Mouse (Mus musculus) layer of hippocampus, postnatal 36 days (tissue): ENCODE measurements around the gene Derl3. TPM values are rescaled to one million over a fixed set of nuclear protein-coding genes. Genes with fewer than 3 reads are reported as not detected.

Source experiments
- DNase-seq, 2 experiments: peaks; one replicate each; pipeline ENCODE4 v3.0.0; 2022
- total RNA-seq, 2 experiments: library from RNA; stranded (reverse); gene quantifications; 2 replicates each; pipeline ENCODE4 v1.2.3; 2021

Derl3 gene
- total RNA-seq, 2 experiments from 2014 or later, result 4.7 to 9.1 TPM

DNA sequence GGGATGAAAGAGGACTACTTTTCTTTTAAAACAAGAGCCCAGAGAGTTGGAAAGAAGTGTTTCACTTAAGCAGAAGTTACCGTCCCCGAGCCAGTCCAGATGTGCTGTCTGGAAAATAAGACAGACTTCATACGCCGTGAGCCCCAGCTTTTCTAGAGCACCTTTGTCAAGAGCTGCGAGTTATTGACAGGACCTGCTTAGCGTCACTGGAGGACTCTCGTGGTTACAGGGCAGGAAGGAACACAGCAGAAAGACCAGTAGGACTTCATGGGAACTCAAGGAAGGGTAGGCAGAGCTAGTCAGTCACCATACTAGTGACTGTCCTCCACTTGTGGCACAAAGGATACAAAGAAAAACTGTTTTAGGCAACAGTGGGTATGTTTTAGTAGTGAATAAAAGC, 22.3 kb downstream of the Derl3 start:
- DNase-seq, result no peak

DNA sequence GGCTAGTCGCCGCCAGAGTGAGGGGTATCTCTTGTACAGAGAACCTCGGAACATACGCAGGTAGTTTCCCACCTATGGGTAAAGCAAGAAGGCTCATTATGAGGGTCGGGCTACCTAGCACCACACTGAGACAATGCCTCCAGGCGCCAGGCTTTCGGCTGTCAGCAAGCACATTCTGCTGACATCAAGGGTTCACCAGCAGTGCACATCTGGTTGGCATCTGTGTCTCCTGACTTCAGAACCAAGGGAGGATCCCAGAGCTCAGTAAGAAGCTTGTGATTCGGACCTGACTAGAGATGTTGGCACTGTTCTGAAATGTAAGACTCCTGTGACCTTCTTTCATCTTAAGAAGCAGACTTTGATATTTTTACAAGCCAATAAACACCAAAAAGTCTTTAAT, 23.6 kb downstream of the Derl3 start:
- no peak for DNase-seq

- no peak for DNase-seq
These were observed 25.8 kb downstream of the Derl3 start for GRCm38 (mm10) chr10:75919026-75919425.

GRCm38 (mm10) chr10:75921026-75921725, 28.0 kb downstream of the Derl3 start, which contains the start of gene Smarcb1:
Gene Smarcb1, minus strand, starts transcription at chr10:75921617.
- peak; percentile 92 to 93 for DNase-seq

DNA sequence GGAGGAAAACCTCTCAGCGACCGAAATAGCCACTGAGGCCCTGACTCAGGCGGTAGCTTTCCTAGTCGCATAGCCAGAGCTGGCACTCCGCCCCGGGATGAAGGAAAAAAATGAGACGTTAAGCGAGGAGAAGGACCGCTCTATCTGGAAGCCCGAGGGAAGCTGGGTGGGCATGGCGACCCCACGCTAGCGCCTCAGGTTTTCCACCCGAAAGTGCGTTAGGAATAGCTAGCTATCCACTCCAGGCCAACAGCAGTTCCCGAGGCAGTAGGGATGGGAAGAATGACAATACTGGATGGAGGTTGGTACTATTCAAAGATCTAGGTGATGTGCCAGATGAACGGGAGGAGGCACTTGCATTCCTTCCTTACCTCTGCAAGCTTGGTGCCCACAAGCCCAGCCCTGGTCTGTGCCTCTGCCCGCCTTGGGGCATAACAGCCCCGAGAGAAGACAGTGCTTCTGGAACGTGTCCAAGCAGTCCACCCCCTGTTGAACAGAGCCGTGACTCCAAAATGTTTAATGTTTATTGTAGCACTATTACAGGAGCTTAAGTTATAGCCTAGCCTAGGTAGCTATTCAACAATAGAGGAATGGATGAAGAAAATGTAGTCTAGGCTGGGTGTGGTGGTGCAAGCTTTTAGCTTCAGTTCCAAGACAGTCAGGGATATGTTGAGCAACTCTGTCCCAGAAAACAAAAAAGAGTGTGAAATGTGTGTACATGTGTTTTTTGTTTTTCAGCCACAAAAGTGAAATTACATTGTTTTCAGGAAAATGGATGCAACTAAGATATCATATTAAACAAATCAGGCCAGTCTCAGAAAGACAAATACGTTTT, 28.7 kb downstream of the Derl3 start:
- DNase-seq, result peak in 1 of 2 experiments; percentile 36

GRCm38 (mm10) chr10:75924324-75924723, 31.1 kb downstream of the Derl3 start:
- DNase-seq, result no peak

DNA sequence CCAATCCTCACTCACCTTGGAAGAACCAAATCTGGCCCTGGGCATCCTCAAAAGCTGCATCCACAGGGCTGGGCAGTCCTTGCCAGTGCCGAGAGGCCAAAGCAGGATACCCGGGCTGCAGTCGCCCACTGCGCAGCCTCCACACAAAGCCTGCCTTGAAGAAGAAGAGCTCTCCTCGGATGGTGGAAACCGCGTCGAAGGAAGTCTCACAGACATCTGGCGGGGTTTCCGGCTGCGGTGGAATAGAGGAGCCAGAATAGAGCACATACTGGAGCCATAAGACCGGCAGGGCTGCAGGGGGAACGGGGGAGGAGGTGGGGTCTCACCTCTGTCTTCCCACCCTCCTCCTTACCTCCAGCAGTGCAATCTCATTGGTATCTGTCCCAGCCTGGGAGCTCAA, 33.2 kb downstream of the Derl3 start:
- DNase-seq, result no peak

DNA sequence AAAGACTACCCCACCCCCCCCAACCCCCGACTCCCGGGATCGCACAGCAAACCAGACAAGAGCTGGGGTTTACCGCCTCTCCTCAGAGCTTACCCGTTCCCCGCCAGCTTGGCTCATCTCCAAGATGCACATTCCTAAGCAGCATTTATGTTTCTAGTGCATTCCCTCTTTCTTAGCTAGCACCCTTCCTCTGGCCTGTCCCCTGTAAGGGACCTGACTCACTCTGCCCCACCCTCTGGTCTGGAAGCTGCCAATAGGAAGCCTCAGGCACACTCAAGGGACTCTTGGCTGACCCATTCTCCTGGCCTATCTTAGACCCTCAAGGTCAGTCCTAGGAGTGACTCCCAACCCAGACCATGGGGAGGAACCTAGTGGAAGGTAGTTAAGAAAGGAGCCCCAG, 37.1 kb downstream of the Derl3 start:
- no peak for DNase-seq

DNA sequence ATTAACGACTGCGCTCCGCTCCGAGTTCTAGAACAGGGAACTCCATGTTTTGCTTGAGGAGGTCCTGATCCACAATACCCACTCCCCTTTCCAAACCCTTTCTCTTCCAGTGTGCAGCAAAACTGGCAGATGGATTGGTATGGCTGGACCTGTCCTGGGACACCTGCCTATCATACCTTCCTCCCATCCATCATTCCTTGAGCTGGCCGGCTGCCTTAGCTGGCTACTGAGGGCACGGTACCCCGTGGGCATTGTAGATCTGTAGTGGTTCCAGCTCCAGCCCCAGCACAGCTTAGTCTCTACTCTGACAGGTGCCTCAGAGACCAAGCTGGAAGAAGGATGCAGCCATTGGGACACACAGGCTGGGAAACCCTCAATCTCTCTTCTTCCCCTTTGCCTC, 38.1 kb downstream of the Derl3 start:
- DNase-seq, result no peak

GRCm38 (mm10) chr10:75932081-75932678, 39.0 kb downstream of the Derl3 start:
- peak in 1 of 2 experiments; percentile 21 for DNase-seq

DNA sequence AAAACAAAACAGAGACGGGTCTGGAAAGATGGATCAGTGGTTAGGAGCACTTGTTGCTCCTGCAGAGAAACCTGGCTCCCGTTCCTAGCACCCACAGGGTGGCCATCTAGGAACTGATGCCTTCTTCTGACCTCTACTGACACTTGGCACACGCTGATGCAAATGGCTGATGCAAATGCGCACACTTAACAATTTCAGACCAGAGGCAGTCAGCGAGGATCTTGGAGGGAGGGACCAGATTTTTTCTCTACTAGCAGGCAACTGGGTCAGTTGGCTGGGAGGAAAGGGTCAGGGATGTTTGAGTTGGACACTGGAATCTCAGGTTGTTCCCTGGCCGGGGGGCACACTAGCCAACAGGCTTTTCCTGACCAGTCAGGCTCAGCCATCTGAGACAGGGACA, 39.7 kb downstream of the Derl3 start, which contains the start of gene Chchd10:
Gene Chchd10 (plus strand): TSS at position 240 of the 400 bp plus-strand sequence.
- no peak for DNase-seq

GRCm38 (mm10) chr10:75934991-75935390, 41.8 kb downstream of the Derl3 start:
- no peak for DNase-seq

DNA sequence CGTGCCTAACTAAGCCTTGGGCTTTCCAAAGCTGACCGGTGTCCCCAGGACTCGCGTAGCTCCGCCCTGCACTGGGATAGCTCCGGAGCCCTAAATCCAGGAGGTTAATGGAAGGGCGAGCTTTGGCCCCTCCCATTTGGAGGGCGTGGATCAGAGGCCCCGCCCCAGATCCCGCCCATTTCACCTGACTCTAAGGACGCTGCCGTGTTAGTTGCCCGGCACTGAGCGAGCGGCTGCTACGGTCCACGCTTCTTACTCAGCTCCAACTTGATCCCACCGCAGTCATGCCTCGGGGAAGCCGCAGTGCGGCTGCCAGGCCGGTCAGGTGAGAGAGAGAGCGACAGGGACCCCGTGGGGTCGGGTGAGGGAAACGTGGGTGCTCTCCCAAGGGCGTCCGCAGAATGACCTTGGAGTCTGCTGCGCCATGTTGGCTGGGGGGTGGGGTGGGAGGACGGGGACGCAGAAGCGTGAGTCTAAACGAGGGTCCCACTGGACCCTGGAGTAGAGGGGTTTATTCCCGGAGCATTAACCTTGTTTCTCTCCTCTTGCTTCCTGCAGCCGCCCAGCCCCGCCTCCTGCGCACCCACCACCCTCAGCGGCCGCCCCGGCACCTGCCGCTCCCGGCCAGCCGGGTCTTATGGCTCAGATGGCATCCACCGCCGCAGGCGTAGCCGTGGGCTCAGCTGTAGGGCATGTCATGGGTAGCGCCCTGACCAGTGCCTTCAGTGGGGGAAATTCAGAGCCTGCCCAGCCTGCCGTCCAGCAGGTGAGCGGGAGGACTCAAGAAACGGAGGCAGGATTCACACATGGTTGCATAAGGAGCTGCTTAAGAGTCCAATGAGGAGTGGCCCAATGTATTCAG, 42.7 kb downstream of the Derl3 start, which contains the start of gene Mmp11:
Gene Mmp11 (minus strand): TSS at position 817 of the 862 bp plus-strand sequence.
- peak; percentile 69 to 71 for DNase-seq

- no peak for DNase-seq
These were observed 43.9 kb downstream of the Derl3 start for GRCm38 (mm10) chr10:75936909-75937667.

DNA sequence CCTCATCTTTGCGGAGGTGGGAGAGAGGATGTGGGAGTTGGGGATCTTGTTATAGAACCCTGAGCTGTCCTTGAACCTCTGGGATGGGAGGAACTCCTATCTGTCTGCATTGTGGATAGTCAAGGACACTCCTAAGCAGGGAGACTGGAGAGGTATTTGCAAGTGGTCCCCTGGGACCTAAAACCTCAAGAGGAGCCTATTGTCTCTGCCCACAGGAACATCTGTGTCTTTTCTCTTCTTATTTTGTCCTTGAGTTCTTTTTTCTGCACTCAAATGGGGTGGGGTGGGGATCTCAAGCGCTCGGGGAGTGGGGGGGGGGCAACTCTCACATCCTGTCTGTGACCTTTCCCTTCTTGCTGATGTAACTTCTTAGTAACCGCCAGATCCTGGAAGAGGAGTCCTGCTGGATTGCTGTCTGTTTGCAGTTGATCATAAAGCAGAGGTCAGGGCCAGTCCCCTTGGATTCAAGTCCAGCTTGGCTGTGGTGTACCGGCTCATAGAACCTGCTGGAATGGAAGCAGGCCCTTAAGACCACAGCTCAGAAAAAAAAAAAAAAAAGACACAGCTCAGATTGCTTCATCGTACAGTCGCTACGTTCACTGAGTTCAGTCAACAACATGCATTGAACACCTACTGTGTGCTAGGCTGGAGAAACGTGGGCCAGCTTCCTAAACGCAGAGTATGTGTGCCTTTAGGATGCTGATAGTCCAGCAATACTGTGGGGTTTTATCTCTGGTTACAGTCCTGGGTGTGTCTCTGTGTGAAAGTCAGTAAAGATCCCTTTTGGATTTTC, 44.8 kb downstream of the Derl3 start:
- no peak for DNase-seq

DNA sequence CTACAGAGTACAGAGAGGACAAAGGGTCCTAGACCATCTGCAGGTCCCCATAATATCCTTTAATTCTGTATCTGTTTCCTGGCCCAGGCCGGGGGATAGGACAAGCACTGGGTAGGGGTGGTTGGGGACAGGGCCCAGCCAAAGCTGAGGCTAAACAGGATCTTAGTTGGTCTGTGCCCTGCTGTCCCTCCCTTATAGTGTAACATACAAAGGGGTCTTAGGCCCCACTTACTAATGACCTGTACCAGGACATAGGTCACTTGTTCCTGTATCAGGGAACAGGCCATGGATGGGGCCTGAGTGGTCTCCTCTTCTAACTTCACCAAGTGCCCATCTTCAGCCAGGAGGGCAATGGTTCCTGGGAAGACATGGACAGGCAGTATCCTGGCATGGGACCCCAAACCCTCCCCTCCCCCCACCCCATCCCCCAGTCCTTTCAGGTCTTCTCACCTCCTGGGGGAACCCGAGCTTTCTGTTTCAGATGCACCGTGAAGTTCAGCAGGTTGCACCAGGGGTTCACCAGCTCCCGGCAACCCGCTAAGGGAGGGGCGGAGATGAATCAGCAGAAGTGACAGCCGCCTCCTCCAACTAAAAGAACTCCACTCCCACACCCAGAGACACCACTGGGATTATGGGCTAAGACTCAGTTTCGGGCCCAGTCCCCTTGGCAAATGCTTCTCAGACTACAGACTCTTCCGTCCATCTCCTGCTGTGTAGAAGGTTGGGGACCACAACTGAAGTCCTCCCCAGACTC, 46.4 kb downstream of the Derl3 start:
- DNase-seq, result no peak

DNA sequence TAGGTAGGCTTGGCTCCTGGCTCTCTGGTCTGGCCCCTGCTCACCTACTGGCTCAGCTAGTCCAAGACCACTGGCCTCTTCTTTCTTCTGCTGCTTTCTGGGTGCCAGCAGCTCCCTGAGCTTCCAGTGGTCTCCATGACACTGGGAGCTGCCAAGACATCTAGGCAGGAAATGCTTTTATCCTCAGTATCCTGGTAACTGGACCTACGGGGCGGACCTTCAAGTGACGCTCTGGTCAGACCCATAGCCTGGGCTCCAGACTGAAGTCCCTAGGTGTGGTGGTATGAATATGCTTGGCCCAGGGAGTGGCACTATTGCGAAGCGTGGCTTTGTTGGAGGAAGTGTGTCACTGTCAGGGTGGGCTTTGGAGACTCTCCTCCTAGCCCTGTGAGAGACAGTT, 47.3 kb downstream of the Derl3 start, which contains the start of gene Gm867:
Gene Gm867 (minus strand): TSS at position 153 of the 400 bp plus-strand sequence.
- no peak for DNase-seq

- DNase-seq, result no peak
These were observed 48.0 kb downstream of the Derl3 start for GRCm38 (mm10) chr10:75941042-75941824.
